ENCODE assay signal across 8 mouse cellular contexts in genomic region chr13:90967422-90967821, GRCm38 (mm10). TPM values are rescaled to one million over a fixed set of nuclear protein-coding genes. Genes with fewer than 3 reads are reported as not detected.
A peak's percentile ranks its signal among the peaks of the same experiment; 100 is the strongest.
DNase-seq lines count a peak whose midpoint lies in the region; ATAC-seq and TF ChIP-seq lines count a peak whose summit lies in the region.

No protein-coding gene starts in this region.

- no peaks in the 10 kb centered on the region for H3K27me3 ChIP-seq in G1E (ENCODE audit: insufficient read depth, low read length)
- H3K27me3 ChIP-seq in forebrain, embryonic 15.5 days: no peaks in the 10 kb centered on the region
- no peaks in the 10 kb centered on the region for H3K27me3 ChIP-seq in hindbrain, embryonic 11.5 days (ENCODE audit: control insufficient read depth, insufficient read depth, low read length)

- H3K9me3 ChIP-seq in G1E (replicated peaks): no peaks in the 10 kb centered on the region
- no peaks in the 10 kb centered on the region for H3K9me3 ChIP-seq in forebrain, embryonic 15.5 days
- no peaks in the 10 kb centered on the region for H3K9me3 ChIP-seq in hindbrain, embryonic 11.5 days (ENCODE audit: control insufficient read depth, low read length)

- no peak overlapping the region for H3K9ac ChIP-seq in forebrain, embryonic 15.5 days (replicated peaks)
- H3K9ac ChIP-seq in hindbrain, embryonic 11.5 days (ENCODE audit: low read depth, low read length): no peak overlapping the region

- peak; percentile 19; the same call in 1 of the 2 replicates for TF ChIP-seq CTCF in G1E (IDR thresholded peaks at IDR 0.05; ENCODE audit: low read depth, low read length)

- no peak for ATAC-seq in G1E (ENCODE audit: extremely low read depth, insufficient number of reproducible peaks, low FRiP score, poor library complexity, severe bottlenecking)
- ATAC-seq in forebrain, embryonic 15.5 days (replicated peaks): peak; percentile 95
- ATAC-seq in hindbrain, embryonic 11.5 days (ENCODE audit: low FRiP score): peak; percentile 92

- H3K4me1 ChIP-seq in G1E (ENCODE audit: insufficient read depth, low read depth, low read length): peaks cover 14% of the 10 kb centered on the region
- peaks cover 10% of the 10 kb centered on the region for H3K4me1 ChIP-seq in forebrain, embryonic 15.5 days
- no peaks in the 10 kb centered on the region for H3K4me1 ChIP-seq in hindbrain, embryonic 11.5 days (replicated peaks; ENCODE audit: control insufficient read depth, insufficient read depth, low read length)

- no peak overlapping the region for H3K4me2 ChIP-seq in forebrain, embryonic 15.5 days (replicated peaks)
- H3K4me2 ChIP-seq in hindbrain, embryonic 11.5 days (replicated peaks; ENCODE audit: low read depth, low read length): no peak overlapping the region

- peak; percentile 9 for DNase-seq in G1E (ENCODE audit: low spot score)
- peak; percentile 34 for DNase-seq in c-Kit-positive CD71-positive TER-119-positive erythroid progenitor cells, embryonic 14.5 days (ENCODE audit: low spot score)
- DNase-seq in hindbrain, embryonic 11.5 days (ENCODE audit: low spot score): peak; percentile 84
- DNase-seq in layer of hippocampus, adult 9-10 months (ENCODE audit: low spot score): peak; percentile 84
- peak; percentile 89 for DNase-seq in lung, postnatal 10 days
- DNase-seq in retina, embryonic 14.5 days (ENCODE audit: low spot score): peak; percentile 86
- peak; percentile 76 for DNase-seq in thymus, postnatal 25 days

- 3% methylated on average over 4 of the region's 4 CpGs for WGBS in forebrain, embryonic 15.5 days
- WGBS in hindbrain, embryonic 11.5 days: 9% methylated on average over 4 of the region's 4 CpGs

- no peak overlapping the region for H3K27ac ChIP-seq in forebrain, embryonic 15.5 days (replicated peaks)
- no peak overlapping the region for H3K27ac ChIP-seq in hindbrain, embryonic 11.5 days (ENCODE audit: low read depth, low read length)

- no peaks in the 10 kb centered on the region for H3K36me3 ChIP-seq in G1E (replicated peaks)
- no peaks in the 10 kb centered on the region for H3K36me3 ChIP-seq in forebrain, embryonic 15.5 days
- no peaks in the 10 kb centered on the region for H3K36me3 ChIP-seq in hindbrain, embryonic 11.5 days (ENCODE audit: control insufficient read depth, insufficient read depth, low read length)

- H3K4me3 ChIP-seq in G1E (ENCODE audit: low read depth, low read length): no peak overlapping the region
- H3K4me3 ChIP-seq in forebrain, embryonic 15.5 days: no peak overlapping the region
- H3K4me3 ChIP-seq in hindbrain, embryonic 11.5 days (ENCODE audit: low read depth, low read length): no peak overlapping the region

RNA-seq across cellular contexts. Expression of gene Rps23, which starts 44.7 kb away (rescaled TPM):
- total RNA-seq in G1E (2014; fragmentation: Nextera tagmentation): 1,211 and 1,212 TPM in 2 replicates
- 1,261 and 1,383 TPM in 2 replicates for total RNA-seq in G1E (2017)
- 1,781 and 2,693 TPM in 2 replicates for polyA plus RNA-seq in G1E (2012)
- 134 and 152 TPM in 2 replicates for polyA plus RNA-seq in forebrain, embryonic 15.5 days (2015; fragmentation: Nextera tagmentation; extraction: Ambion mirVana)
- 214 and 232 TPM in 2 replicates for polyA plus RNA-seq in hindbrain, embryonic 11.5 days (2014; fragmentation: Nextera tagmentation; extraction: Ambion mirVana)

Comparison
In these comparisons a context has a peak if more than half of its experiments do, and no peak if none do; other contexts are left out.
1. DNase-seq: peak in every context shown above with its lines; median percentile 89 in lung, postnatal 10 days; 86 in retina, embryonic 14.5 days; 84 in hindbrain, embryonic 11.5 days; 84 in layer of hippocampus, adult 9-10 months; 76 in thymus, postnatal 25 days; 34 in c-Kit-positive CD71-positive TER-119-positive erythroid progenitor cells, embryonic 14.5 days; 9 in G1E.